Mouse (Mus musculus): Measurements from ENCODE around the gene Fbxw11. TPM values are rescaled to one million over a fixed set of nuclear protein-coding genes. Genes with fewer than 3 reads are reported as not detected.

Fbxw11 gene
- polyA plus RNA-seq, 1 experiment from 2014 or later, result 32.1 TPM

- ATAC-seq (ENCODE audit: low FRiP score, low TSS enrichment) (peak; percentile 69), DNase-seq (ENCODE audit: low spot score) (no peak)
- H3K9me3 ChIP-seq (ENCODE audit: control insufficient read depth, low read length), result no peaks in the 10 kb centered on the region
- no peaks in the 10 kb centered on the region for H3K27me3 ChIP-seq (ENCODE audit: control insufficient read depth, insufficient read depth, low read length)
- peak overlapping the region; percentile 99 for H3K27ac ChIP-seq (replicated peaks)
- WGBS, result 1% methylated on average over 46 of the region's 54 CpGs
- peak overlapping the region; percentile 67 for H3K4me2 ChIP-seq (replicated peaks; ENCODE audit: low read depth)
- no peak for TF ChIP-seq EP300 (optimal IDR thresholded peaks at IDR 0.05)
- TF ChIP-seq CTCF (IDR thresholded peaks at IDR 0.05; ENCODE audit: low read depth), result no peak
- no peaks in the 10 kb centered on the region; the same call in 1 of the 2 replicates for H3K4me1 ChIP-seq (replicated peaks; ENCODE audit: control insufficient read depth, insufficient read depth)
- peak overlapping the region; percentile 95 for H3K4me3 ChIP-seq (ENCODE audit: low read depth, low read length)
- H3K36me3 ChIP-seq (ENCODE audit: control insufficient read depth, insufficient read depth, low read length), result no peaks in the 10 kb centered on the region
- peak overlapping the region; percentile 98 for H3K9ac ChIP-seq (ENCODE audit: low read length)
Measured at GRCm38 (mm10) chr11:32642899-32643886, 669 bp downstream of the Fbxw11 start.

DNA sequence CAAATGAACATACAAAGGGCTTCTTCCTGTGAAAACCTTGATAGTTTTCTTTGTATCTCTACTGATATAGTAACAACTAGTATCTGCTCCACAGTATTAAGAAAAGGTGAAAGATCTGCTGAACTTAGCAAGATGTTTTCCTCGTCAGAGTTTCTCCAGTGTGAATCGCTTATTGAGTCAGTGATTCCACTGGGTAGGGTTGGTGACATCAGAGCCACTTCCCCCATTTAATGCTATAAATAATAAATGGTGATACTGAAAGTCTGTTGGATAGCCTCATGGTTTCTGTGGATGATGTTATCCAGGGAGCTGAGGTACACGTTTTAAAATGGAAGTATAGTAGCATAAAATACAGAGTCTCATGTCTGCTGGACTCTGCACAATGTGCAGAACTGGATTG lies 1.5 kb downstream of the Fbxw11 start:
- H3K36me3 ChIP-seq (ENCODE audit: control insufficient read depth, insufficient read depth, low read length), result no peaks in the 10 kb centered on the region
- peak overlapping the region; percentile 95 for H3K4me3 ChIP-seq (ENCODE audit: low read depth, low read length)
- no peaks in the 10 kb centered on the region; the same call in 1 of the 2 replicates for H3K4me1 ChIP-seq (replicated peaks; ENCODE audit: control insufficient read depth, insufficient read depth)
- ATAC-seq (ENCODE audit: low FRiP score, low TSS enrichment), result no peak
- TF ChIP-seq EP300 (optimal IDR thresholded peaks at IDR 0.05) (no peak), CTCF (IDR thresholded peaks at IDR 0.05; ENCODE audit: low read depth) (no peak)
- H3K9ac ChIP-seq (ENCODE audit: low read length), result peak overlapping the region; percentile 98
- DNase-seq (ENCODE audit: low spot score), result no peak
- 11% methylated on average over 3 of the region's 3 CpGs for WGBS
- peak overlapping the region; percentile 67 for H3K4me2 ChIP-seq (replicated peaks; ENCODE audit: low read depth)
- peak overlapping the region; percentile 99 for H3K27ac ChIP-seq (replicated peaks)
- H3K27me3 ChIP-seq (ENCODE audit: control insufficient read depth, insufficient read depth, low read length), result no peaks in the 10 kb centered on the region
- H3K9me3 ChIP-seq (ENCODE audit: control insufficient read depth, low read length), result no peaks in the 10 kb centered on the region

DNA sequence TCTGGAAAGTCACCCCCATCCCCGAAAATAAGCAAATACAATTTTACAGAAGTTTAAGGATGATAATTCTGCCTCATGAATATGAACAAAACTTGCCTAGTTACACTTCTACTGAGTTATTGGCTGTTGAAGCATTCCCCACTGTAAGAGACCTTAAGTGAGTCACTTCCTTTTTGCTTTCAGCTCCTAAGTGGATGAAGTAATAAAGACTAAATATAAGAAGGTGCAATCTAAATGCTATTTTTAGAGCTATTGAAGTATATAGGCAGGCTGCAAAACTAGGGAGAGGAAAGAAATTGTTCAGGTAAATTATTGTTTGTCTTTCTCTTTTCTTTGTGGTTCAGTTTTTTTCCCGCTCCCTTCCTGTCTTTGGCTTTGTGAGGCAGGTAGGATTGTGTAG lies 4.7 kb downstream of the Fbxw11 start:
- Histone ChIP-seq H3K4me1 (replicated peaks; ENCODE audit: control insufficient read depth, insufficient read depth) (0 out of 2 replicates have a peak, but pooled peaks cover 2% of the 10 kb centered on the region), H3K4me2 (replicated peaks; ENCODE audit: low read depth) (no peak overlapping the region), H3K4me3 (ENCODE audit: low read depth, low read length) (no peak overlapping the region), H3K9me3 (ENCODE audit: control insufficient read depth, low read length) (no peaks in the 10 kb centered on the region), H3K27me3 (ENCODE audit: control insufficient read depth, insufficient read depth, low read length) (no peaks in the 10 kb centered on the region), H3K27ac (replicated peaks) (no peak overlapping the region), H3K9ac (ENCODE audit: low read length) (no peak overlapping the region), H3K36me3 (ENCODE audit: control insufficient read depth, insufficient read depth, low read length) (no peaks in the 10 kb centered on the region)
- no peak for TF ChIP-seq CTCF (IDR thresholded peaks at IDR 0.05; ENCODE audit: low read depth)
- no peak for TF ChIP-seq EP300 (optimal IDR thresholded peaks at IDR 0.05)
- ATAC-seq (ENCODE audit: low FRiP score, low TSS enrichment) (no peak), DNase-seq (ENCODE audit: low spot score) (no peak)
- 66% methylated on average over 2 of the region's 2 CpGs for WGBS

DNA sequence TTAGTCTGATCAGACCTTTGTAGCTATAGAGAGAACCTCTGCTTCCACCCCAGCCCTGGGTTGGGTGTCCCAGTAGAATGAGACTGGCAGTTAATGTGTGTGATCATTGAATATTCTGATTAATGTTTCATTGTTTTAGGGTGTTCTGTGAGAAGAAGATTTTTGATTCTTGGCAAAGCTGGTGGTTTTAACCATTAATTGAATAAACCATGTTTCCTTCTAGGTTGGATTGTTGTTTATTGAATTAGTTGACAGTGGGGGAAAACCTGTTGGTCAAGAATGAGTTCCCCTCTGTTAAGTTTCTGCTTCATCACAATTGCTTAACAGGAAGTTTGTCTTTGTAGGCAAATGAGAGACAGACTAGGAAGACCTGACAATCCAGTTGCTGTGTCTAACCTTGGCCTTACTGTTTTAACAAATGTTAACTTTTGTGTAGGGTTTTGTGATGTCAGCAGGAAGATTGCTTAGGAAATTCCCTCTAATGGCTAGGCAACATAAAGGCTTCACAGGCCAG lies 7.8 kb downstream of the Fbxw11 start:
- H3K4me3 ChIP-seq (ENCODE audit: low read depth, low read length), result no peak overlapping the region
- H3K4me1 ChIP-seq (replicated peaks; ENCODE audit: control insufficient read depth, insufficient read depth), result 0 out of 2 replicates have a peak, but pooled peaks cover 2% of the 10 kb centered on the region
- DNase-seq (ENCODE audit: low spot score), result no peak
- ATAC-seq (ENCODE audit: low FRiP score, low TSS enrichment), result no peak
- no peak overlapping the region for H3K4me2 ChIP-seq (replicated peaks; ENCODE audit: low read depth)
- no peaks in the 10 kb centered on the region for H3K36me3 ChIP-seq (ENCODE audit: control insufficient read depth, insufficient read depth, low read length)
- no peaks in the 10 kb centered on the region for H3K9me3 ChIP-seq (ENCODE audit: control insufficient read depth, low read length)
- H3K9ac ChIP-seq (ENCODE audit: low read length), result no peak overlapping the region
- H3K27ac ChIP-seq (replicated peaks), result peak overlapping the region; percentile 13; the same call in 1 of the 2 replicates
- H3K27me3 ChIP-seq (ENCODE audit: control insufficient read depth, insufficient read depth, low read length), result no peaks in the 10 kb centered on the region
- TF ChIP-seq EP300 (optimal IDR thresholded peaks at IDR 0.05) (no peak), CTCF (IDR thresholded peaks at IDR 0.05; ENCODE audit: low read depth) (no peak)

- no peak overlapping the region for H3K4me3 ChIP-seq (ENCODE audit: low read depth, low read length)
- H3K4me1 ChIP-seq (replicated peaks; ENCODE audit: control insufficient read depth, insufficient read depth), result 0 out of 2 replicates have a peak, but pooled peaks cover 2% of the 10 kb centered on the region
- H3K27ac ChIP-seq (replicated peaks), result peak overlapping the region; percentile 13; the same call in 1 of the 2 replicates
- TF ChIP-seq EP300 (optimal IDR thresholded peaks at IDR 0.05) (no peak), CTCF (IDR thresholded peaks at IDR 0.05; ENCODE audit: low read depth) (no peak)
- H3K9me3 ChIP-seq (ENCODE audit: control insufficient read depth, low read length), result no peaks in the 10 kb centered on the region
- 56% methylated on average over 7 of the region's 7 CpGs for WGBS
- no peak overlapping the region for H3K9ac ChIP-seq (ENCODE audit: low read length)
- no peaks in the 10 kb centered on the region for H3K27me3 ChIP-seq (ENCODE audit: control insufficient read depth, insufficient read depth, low read length)
- DNase-seq (ENCODE audit: low spot score) (no peak), ATAC-seq (ENCODE audit: low FRiP score, low TSS enrichment) (no peak)
- no peaks in the 10 kb centered on the region for H3K36me3 ChIP-seq (ENCODE audit: control insufficient read depth, insufficient read depth, low read length)
- H3K4me2 ChIP-seq (replicated peaks; ENCODE audit: low read depth), result no peak overlapping the region
Measured at GRCm38 (mm10) chr11:32650893-32651590, 8.5 kb downstream of the Fbxw11 start.
